Comparison of ENCODE assay signal across 39 mouse cellular contexts in genomic region chr12:8289499-8289898, GRCm38 (mm10). TPM values are rescaled to one million over a fixed set of nuclear protein-coding genes. Genes with fewer than 3 reads are reported as not detected.
"Had no signal": no experiment of that assay in that cellular context is flagged by ENCODE, and none has a peak within 500 bp of the region (broad histone marks: within the 10 kb centered on the region; RNA-seq: fewer than 3 reads in every experiment).

No protein-coding gene starts in this region.

- H3K9ac ChIP-seq: heart, embryonic 12.5 days; heart, embryonic 13.5 days; heart, embryonic 15.5 days; hindbrain, embryonic 12.5 days; hindbrain, embryonic 13.5 days; hindbrain, embryonic 14.5 days; hindbrain, embryonic 15.5 days; intestine, embryonic 15.5 days; kidney, embryonic 15.5 days had no signal

- H3K4me2 ChIP-seq: heart, embryonic 11.5 days; heart, embryonic 12.5 days; heart, embryonic 13.5 days; heart, embryonic 15.5 days; hindbrain, embryonic 12.5 days; hindbrain, embryonic 13.5 days; hindbrain, embryonic 14.5 days; hindbrain, embryonic 15.5 days; intestine, embryonic 15.5 days; kidney, embryonic 15.5 days had no signal

- H3K36me3 ChIP-seq: hindbrain, embryonic 12.5 days; hindbrain, embryonic 15.5 days; intestine, embryonic 15.5 days had no signal

- H3K4me3 ChIP-seq: heart, embryonic 12.5 days; heart, embryonic 13.5 days; heart, embryonic 15.5 days; hindbrain, embryonic 10.5 days; hindbrain, embryonic 12.5 days; hindbrain, embryonic 13.5 days; hindbrain, embryonic 15.5 days; intestine, embryonic 15.5 days; kidney, embryonic 15.5 days; layer of hippocampus, adult 2 months; left cerebral cortex, adult 2 months had no signal

- H3K4me1 ChIP-seq: heart, embryonic 12.5 days; heart, embryonic 13.5 days; heart, embryonic 15.5 days; hindbrain, embryonic 10.5 days; intestine, embryonic 15.5 days; kidney, embryonic 15.5 days had no signal

- H3K9me3 ChIP-seq: heart, embryonic 12.5 days; heart, embryonic 13.5 days; heart, embryonic 15.5 days; hindbrain, embryonic 10.5 days; hindbrain, embryonic 12.5 days; hindbrain, embryonic 13.5 days; hindbrain, embryonic 15.5 days; intestine, embryonic 15.5 days; kidney, embryonic 15.5 days had no signal

- H3K27ac ChIP-seq: heart, embryonic 13.5 days; heart, embryonic 15.5 days; hindbrain, embryonic 10.5 days; hindbrain, embryonic 12.5 days; hindbrain, embryonic 13.5 days; hindbrain, embryonic 14.5 days; hindbrain, embryonic 15.5 days; hindbrain, postnatal 0 days; intestine, embryonic 15.5 days; kidney, embryonic 15.5 days; kidney, postnatal 0 days; layer of hippocampus, adult 2 months; left cerebral cortex, adult 2 months had no signal

- DNase-seq: heart, postnatal 10 days; heart, postnatal 14 days; kidney, adult 11 months; kidney, adult 18-20 months; kidney, adult 2 months; kidney, adult 8-10 months; kidney, adult 9 months; kidney, postnatal 10 days; kidney, postnatal 14 days; kidney, postnatal 36 days; kidney, postnatal 4 days; layer of hippocampus, adult 9-11 months; layer of hippocampus, postnatal 36 days had no signal

- ATAC-seq: hindbrain, embryonic 16.5 days; hindbrain, postnatal 0 days; inflammation-experienced regulatory T-cells, adult 6 months; intestine, embryonic 15.5 days; intestine, embryonic 16.5 days; intestine, postnatal 0 days had no signal

RNA-seq across cellular contexts. Expression of gene Gdf7, which starts 12.3 kb away (rescaled TPM):
- total RNA-seq: hematopoietic stem cell, adult 5-6 weeks; layer of hippocampus, adult 2 months; layer of hippocampus, postnatal 10 days; layer of hippocampus, postnatal 25 days had no signal
- polyA plus RNA-seq: heart, embryonic 13.5 days; heart, embryonic 14.5 days; heart, embryonic 15.5 days; heart, embryonic 16.5 days; heart, postnatal 0 days; inflammation-experienced regulatory T-cells, adult 6 months; intestine, embryonic 14.5 days; intestine, embryonic 15.5 days; intestine, embryonic 16.5 days; intestine, postnatal 0 days had no signal
